Mouse (Mus musculus) liver, embryonic 15.5 days (tissue): ENCODE results near the gene Glud1. TPM values are rescaled to one million over a fixed set of nuclear protein-coding genes. Genes with fewer than 3 reads are reported as not detected.

Experiments used
- ATAC-seq: fragments of 200-750 bp; cut with Nextera tagmentation; 2 replicates; pipeline ENCODE4 v1.8.0; 2017; ENCODE audit warnings: moderate number of reproducible peaks, mild to moderate bottlenecking, moderate library complexity; ENCODE audit not compliant: insufficient read depth
- H3K27ac ChIP-seq: fragments of 300-500 bp; sonication (generic); replicated peaks from 2 replicates; pipeline ENCODE4 v1.5.1; 2015; ENCODE audit warnings: mild to moderate bottlenecking, inconsistent platforms
- H3K27me3 ChIP-seq: fragments of 300-500 bp; sonication (generic); 2 replicates; pipeline ENCODE4 v1.6.1; 2015; ENCODE audit warnings: mild to moderate bottlenecking, inconsistent platforms
- H3K36me3 ChIP-seq: fragments of 300-500 bp; sonication (generic); replicated peaks from 2 replicates; pipeline ENCODE4 v1.6.1; 2015; ENCODE audit warnings: moderate library complexity, mild to moderate bottlenecking, inconsistent platforms
- H3K4me1 ChIP-seq: fragments of 300-500 bp; sonication (generic); replicated peaks from 2 replicates; pipeline ENCODE4 v1.6.1; 2015; ENCODE audit warnings: inconsistent platforms
- H3K4me2 ChIP-seq: fragments of 300-500 bp; sonication (generic); 2 replicates; pipeline ENCODE4 v1.6.1; 2015; ENCODE audit warnings: moderate library complexity, mild to moderate bottlenecking, inconsistent platforms
- H3K4me3 ChIP-seq: fragments of 300-500 bp; sonication (generic); replicated peaks from 2 replicates; pipeline ENCODE4 v1.5.1; 2015; ENCODE audit warnings: mild to moderate bottlenecking, inconsistent platforms
- H3K9ac ChIP-seq: fragments of 300-500 bp; sonication (generic); 2 replicates; pipeline ENCODE4 v1.6.1; 2015; ENCODE audit warnings: moderate library complexity, mild to moderate bottlenecking, inconsistent platforms
- H3K9me3 ChIP-seq: fragments of 300-500 bp; sonication (generic); replicated peaks from 2 replicates; pipeline ENCODE4 v1.6.1; 2016; ENCODE audit warnings: inconsistent platforms
- WGBS: fragments of 180-500 bp; shearing (Covaris S2); methylation state at CpG from one replicate; pipeline ENCODE4 v1.1.7; 2015; ENCODE audit warnings: mixed read lengths; ENCODE audit not compliant: insufficient replicate concordance; 5-methylcytosine and 5-hydroxymethylcytosine counted together
- polyA plus RNA-seq: library from polyadenylated mRNA; unstranded; fragments of >200 nt; fragmentation: Nextera tagmentation; extraction: Ambion mirVana; gene quantifications from 2 replicates; pipeline ENCODE4 v1.2.1, GENCODE M21; 2015

Gene Glud1
- polyA plus RNA-seq, 1 experiment from 2014 or later = 142 TPM

GRCm38 (mm10) chr14:34365147-34365507 lies 54.6 kb downstream of the Glud1 start:
- Histone ChIP-seq H3K4me3 (no peak overlapping the region), H3K27ac (no peak overlapping the region), H3K36me3 (no peaks in the 10 kb centered on the region), H3K27me3 (no peaks in the 10 kb centered on the region), H3K9me3 (no peaks in the 10 kb centered on the region), H3K9ac (no peak overlapping the region), H3K4me2 (no peak overlapping the region), H3K4me1 (peaks cover 17% of the 10 kb centered on the region; the same call in 1 of the 2 replicates)
- WGBS = 53% methylated on average over 2 of the region's 2 CpGs
- ATAC-seq = no peak

- no peak overlapping the region for H3K9ac ChIP-seq
- H3K4me2 ChIP-seq = no peak overlapping the region
- H3K4me3 ChIP-seq = no peak overlapping the region
- no peak for ATAC-seq
- no peaks in the 10 kb centered on the region for H3K4me1 ChIP-seq
- no peaks in the 10 kb centered on the region for H3K9me3 ChIP-seq
- H3K27ac ChIP-seq = no peak overlapping the region
- no peaks in the 10 kb centered on the region for H3K27me3 ChIP-seq
- 54% methylated on average over 3 of the region's 3 CpGs for WGBS
- no peaks in the 10 kb centered on the region for H3K36me3 ChIP-seq
These were observed 59.7 kb downstream of the Glud1 start for GRCm38 (mm10) chr14:34370203-34370602.

DNA sequence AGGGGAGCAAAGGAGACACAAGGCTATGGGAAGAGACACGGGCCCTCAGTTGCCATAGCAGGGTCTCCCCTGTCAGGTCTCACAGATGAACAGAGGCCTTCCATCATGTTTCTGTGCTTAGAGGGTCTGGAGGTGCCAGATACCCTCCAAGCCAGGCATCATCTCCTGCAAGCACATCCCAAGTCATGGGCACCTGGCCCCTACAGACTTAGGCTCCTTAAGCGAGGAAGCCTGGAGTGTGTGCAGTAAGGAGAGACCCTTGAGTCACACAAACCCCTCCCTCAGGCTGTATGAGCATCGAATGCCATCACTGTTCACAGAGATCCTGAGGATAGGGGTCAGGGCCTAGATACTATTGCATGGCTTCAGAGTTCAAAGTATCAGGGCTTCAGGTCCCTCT lies 60.4 kb downstream of the Glud1 start:
- Histone ChIP-seq H3K4me2 (no peak overlapping the region), H3K27ac (no peak overlapping the region), H3K9ac (no peak overlapping the region), H3K4me1 (no peaks in the 10 kb centered on the region), H3K4me3 (no peak overlapping the region), H3K9me3 (no peaks in the 10 kb centered on the region), H3K27me3 (no peaks in the 10 kb centered on the region), H3K36me3 (no peaks in the 10 kb centered on the region)
- ATAC-seq = no peak
- 50% methylated on average over 3 of the region's 3 CpGs for WGBS

- H3K36me3 ChIP-seq = no peaks in the 10 kb centered on the region
- H3K9me3 ChIP-seq = no peaks in the 10 kb centered on the region
- no peaks in the 10 kb centered on the region for H3K4me1 ChIP-seq
- no peak for ATAC-seq
- no peak overlapping the region for H3K4me3 ChIP-seq
- 63% methylated on average over 2 of the region's 2 CpGs for WGBS
- no peak overlapping the region for H3K27ac ChIP-seq
- no peaks in the 10 kb centered on the region for H3K27me3 ChIP-seq
- H3K4me2 ChIP-seq = no peak overlapping the region
- H3K9ac ChIP-seq = no peak overlapping the region
These were observed 61.2 kb downstream of the Glud1 start for GRCm38 (mm10) chr14:34371763-34372162.

- H3K4me3 ChIP-seq = no peak overlapping the region
- 70% methylated on average over 6 of the region's 6 CpGs for WGBS
- ATAC-seq = no peak
These were observed 62.1 kb downstream of the Glud1 start for GRCm38 (mm10) chr14:34372646-34373045.

DNA sequence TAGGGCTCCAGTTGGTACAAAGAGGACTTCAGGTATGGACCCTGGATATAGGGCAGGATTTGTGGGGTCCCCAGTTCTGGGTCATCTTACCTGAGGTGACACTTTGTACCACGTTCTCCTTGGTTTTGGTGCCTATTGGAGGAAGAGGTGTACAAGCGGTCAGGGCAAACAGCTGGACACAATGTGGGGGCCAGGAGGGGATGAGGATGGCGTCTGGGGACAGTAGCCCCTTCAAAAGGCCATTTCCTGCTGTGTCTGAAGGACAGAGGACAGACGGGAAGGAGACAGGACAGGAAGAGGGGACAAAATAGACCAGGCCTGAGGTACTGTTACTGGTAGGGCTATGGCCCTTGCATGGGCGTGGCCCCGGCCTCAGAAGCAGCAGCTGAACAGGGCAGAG lies 63.1 kb downstream of the Glud1 start:
- H3K27me3 ChIP-seq = no peaks in the 10 kb centered on the region
- no peaks in the 10 kb centered on the region for H3K9me3 ChIP-seq
- no peaks in the 10 kb centered on the region for H3K36me3 ChIP-seq
- ATAC-seq = no peak
- 49% methylated on average over 6 of the region's 6 CpGs for WGBS
- H3K27ac ChIP-seq = no peak overlapping the region
- H3K9ac ChIP-seq = no peak overlapping the region
- no peak overlapping the region for H3K4me2 ChIP-seq
- no peak overlapping the region for H3K4me3 ChIP-seq
- no peaks in the 10 kb centered on the region for H3K4me1 ChIP-seq

More at GRCm38 (mm10) chr14:34372646-34373045, 62.1 kb downstream of the Glud1 start:
- Histone ChIP-seq H3K9ac (no peak overlapping the region), H3K36me3 (no peaks in the 10 kb centered on the region), H3K27ac (no peak overlapping the region), H3K27me3 (no peaks in the 10 kb centered on the region), H3K9me3 (no peaks in the 10 kb centered on the region), H3K4me1 (no peaks in the 10 kb centered on the region), H3K4me2 (no peak overlapping the region)

DNA sequence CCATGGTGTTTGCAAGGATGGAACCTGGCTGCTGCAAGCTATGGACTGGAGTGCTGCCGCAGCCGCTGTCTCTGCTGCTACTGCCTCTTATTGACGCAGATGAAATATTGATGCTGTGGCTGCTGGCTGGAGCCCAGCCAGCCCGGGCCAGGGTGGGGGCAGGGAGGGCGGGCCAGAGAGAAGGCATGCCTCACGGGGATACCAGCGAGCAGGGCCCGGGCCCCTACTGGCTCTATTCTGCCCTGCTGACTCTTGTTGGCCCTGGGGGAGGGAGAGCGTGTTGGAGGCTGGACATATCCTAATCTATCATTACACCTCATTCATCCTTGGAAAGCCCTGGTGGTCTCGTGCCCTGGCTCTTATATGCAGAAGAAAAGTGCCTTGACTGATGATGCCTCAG lies 64.0 kb downstream of the Glud1 start, which contains the start of gene Sncg:
Sncg (minus strand) TSS at position 213 of the 400 bp plus-strand sequence.
- ATAC-seq = no peak
- WGBS = 45% methylated on average over 10 of the region's 10 CpGs
- no peak within 1 kb of the TSS for H3K27ac ChIP-seq
- H3K36me3 ChIP-seq = no peaks in the 10 kb centered on the region
- H3K9ac ChIP-seq = no peak within 1 kb of the TSS
- no peaks in the 10 kb centered on the region for H3K4me1 ChIP-seq
- H3K4me3 ChIP-seq = 0 out of 2 replicates have a peak within 1 kb of the TSS, but pooled peaks have one; percentile 12
- H3K4me2 ChIP-seq = no peak within 1 kb of the TSS
- H3K27me3 ChIP-seq = no peaks in the 10 kb centered on the region
- no peaks in the 10 kb centered on the region for H3K9me3 ChIP-seq

- Histone ChIP-seq H3K9ac (no peak within 1 kb of the TSS), H3K4me1 (no peaks in the 10 kb centered on the region), H3K27me3 (no peaks in the 10 kb centered on the region), H3K9me3 (no peaks in the 10 kb centered on the region), H3K36me3 (no peaks in the 10 kb centered on the region), H3K4me2 (no peak within 1 kb of the TSS), H3K27ac (no peak within 1 kb of the TSS), H3K4me3 (0 out of 2 replicates have a peak within 1 kb of the TSS, but pooled peaks have one; percentile 12)
- WGBS = 44% methylated on average over 13 of the region's 13 CpGs
- ATAC-seq = no peak
These were observed 64.9 kb downstream of the Glud1 start, which contains the start of gene Mmrn2 for GRCm38 (mm10) chr14:34375415-34375904. Gene Mmrn2, plus strand, starts transcription at chr14:34375465.

- no peak for ATAC-seq
- no peaks in the 10 kb centered on the region for H3K27me3 ChIP-seq
- no peaks in the 10 kb centered on the region for H3K4me1 ChIP-seq
- H3K36me3 ChIP-seq = no peaks in the 10 kb centered on the region
- H3K27ac ChIP-seq = no peak overlapping the region
- H3K9ac ChIP-seq = no peak overlapping the region
- WGBS = 72% methylated on average over 5 of the region's 5 CpGs
- no peak overlapping the region for H3K4me2 ChIP-seq
- H3K9me3 ChIP-seq = no peaks in the 10 kb centered on the region
- 0 out of 2 replicates have a peak overlapping the region, but pooled peaks have one; percentile 12 for H3K4me3 ChIP-seq
These were observed 65.4 kb downstream of the Glud1 start for GRCm38 (mm10) chr14:34375941-34376340.

DNA sequence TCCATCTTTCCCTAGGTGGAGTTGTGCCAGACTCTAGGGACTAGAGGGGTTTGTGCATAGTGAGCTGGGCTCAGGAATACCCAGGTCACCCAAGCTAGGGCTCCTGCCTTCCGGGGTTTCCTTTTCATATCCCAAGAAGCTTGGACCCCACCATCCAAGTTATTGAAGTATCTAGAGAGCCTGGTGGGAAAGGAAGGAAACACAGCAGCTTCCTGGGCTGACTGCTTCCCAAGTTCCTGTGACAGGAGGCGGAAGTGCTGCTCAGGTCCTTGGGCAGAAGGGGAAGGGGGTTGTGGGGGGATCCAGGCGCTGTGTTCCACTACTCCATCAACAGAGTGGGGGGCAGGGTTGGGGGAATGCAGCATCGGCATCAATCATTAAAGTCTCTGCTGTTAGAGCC lies 66.6 kb downstream of the Glud1 start:
- ATAC-seq = no peak
- Histone ChIP-seq H3K27me3 (no peaks in the 10 kb centered on the region), H3K9ac (no peak overlapping the region), H3K4me3 (no peak overlapping the region), H3K4me1 (no peaks in the 10 kb centered on the region), H3K4me2 (no peak overlapping the region), H3K36me3 (no peaks in the 10 kb centered on the region), H3K27ac (no peak overlapping the region), H3K9me3 (no peaks in the 10 kb centered on the region)
- 52% methylated on average over 4 of the region's 4 CpGs for WGBS

DNA sequence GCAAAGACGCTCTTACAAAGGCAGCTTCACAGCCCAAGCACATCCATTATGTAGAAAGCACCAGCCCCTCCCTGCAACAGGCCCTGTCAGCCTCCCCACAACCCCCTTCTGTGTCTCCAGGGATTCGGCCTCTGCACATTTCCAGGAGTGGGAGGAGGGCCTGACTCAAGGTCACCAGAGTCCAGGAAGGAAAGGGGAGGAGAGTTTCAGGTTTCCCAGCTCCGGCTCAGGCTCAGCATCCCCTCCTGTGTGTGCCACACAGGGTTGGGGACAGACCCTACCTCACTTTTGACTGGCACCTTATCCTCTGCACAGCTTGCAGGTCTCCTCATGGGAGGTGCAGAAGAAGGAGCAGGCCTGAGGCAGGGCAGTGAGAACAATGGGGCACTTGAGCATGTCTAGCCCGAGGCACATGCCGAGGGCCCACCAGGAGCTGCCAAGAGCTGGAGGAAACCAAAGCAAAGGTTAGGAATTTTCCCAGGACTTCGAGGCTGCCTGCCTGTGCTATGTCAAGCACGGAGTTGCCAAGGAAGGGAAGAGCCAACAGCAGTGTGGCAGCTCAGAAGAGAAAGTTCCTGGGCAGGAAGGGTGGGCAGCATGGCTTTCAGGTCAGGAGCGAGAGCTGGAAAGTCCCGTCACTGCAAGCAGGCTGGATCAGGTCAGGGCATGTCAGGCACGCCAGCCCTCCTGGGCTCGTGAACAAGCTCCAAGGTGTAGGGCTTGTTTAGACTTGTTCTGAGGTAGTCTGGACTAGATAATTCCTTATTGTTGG lies 68.2 kb downstream of the Glud1 start:
- no peak overlapping the region for H3K4me3 ChIP-seq
- no peaks in the 10 kb centered on the region for H3K9me3 ChIP-seq
- no peak for ATAC-seq
- H3K4me2 ChIP-seq = no peak overlapping the region
- 53% methylated on average over 11 of the region's 11 CpGs for WGBS
- no peaks in the 10 kb centered on the region for H3K27me3 ChIP-seq
- no peak overlapping the region for H3K9ac ChIP-seq
- no peak overlapping the region for H3K27ac ChIP-seq
- H3K4me1 ChIP-seq = no peaks in the 10 kb centered on the region
- H3K36me3 ChIP-seq = no peaks in the 10 kb centered on the region
